Mouse (Mus musculus) urinary bladder, postnatal 10 days (tissue): ENCODE measurements around the gene Fam83g.

Experiments
- DNase-seq: peaks from one replicate; pipeline ENCODE4 v3.0.0; 2022; ENCODE audit warnings: low spot score

Fam83g gene

DNA sequence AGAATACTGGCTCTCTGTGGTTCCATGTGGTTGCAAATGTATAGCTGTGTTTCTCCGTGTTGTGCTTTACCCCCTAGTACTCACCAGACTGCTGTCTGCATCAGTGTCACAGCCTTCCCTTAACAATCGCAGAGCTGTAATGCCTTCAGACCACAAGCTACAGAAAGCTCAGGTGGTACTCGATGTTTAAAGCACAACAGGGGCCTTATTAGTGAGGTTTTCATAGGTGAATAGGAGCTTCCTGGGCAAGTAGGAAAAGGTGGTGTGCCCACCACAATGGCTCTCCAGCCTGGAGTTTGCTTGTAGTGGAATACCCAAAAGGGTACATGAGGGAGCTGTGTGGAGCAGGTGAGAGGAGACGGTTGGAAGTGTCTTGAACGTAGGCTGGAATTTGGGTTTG, 31.7 kb upstream of the Fam83g start:
- DNase-seq = no peak

GRCm38 (mm10) chr11:61652686-61653447, 31.0 kb upstream of the Fam83g start, which contains the start of gene Grap:
TSS of gene Grap (plus strand) at chr11:61653265.
- no peak for DNase-seq

DNA sequence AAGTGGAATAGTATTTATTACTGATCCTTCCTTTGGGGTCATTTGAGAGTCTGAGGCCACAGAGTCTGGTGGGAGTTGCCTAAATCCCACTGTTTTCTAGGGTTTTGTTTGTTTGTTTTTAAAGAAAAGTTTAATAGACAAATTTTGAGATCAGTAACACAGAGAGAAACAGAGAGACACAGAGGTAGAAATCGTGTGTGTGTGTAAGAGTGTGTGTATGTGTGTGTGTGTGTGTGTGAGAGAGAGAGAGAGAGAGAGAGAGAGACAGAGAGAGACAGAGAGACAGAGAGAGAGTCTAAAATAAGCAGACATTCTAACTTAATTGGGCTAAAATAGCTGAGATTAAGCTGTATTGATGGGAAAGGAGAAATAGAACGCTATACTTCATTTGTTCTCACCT, 30.3 kb upstream of the Fam83g start:
- no peak for DNase-seq

- DNase-seq = no peak
These were observed 29.0 kb upstream of the Fam83g start for GRCm38 (mm10) chr11:61654786-61655311.

GRCm38 (mm10) chr11:61655649-61656048, 28.2 kb upstream of the Fam83g start:
- DNase-seq = no peak

GRCm38 (mm10) chr11:61656148-61656850, 27.6 kb upstream of the Fam83g start:
- no peak for DNase-seq

GRCm38 (mm10) chr11:61657432-61657831, 26.5 kb upstream of the Fam83g start:
- no peak for DNase-seq

DNA sequence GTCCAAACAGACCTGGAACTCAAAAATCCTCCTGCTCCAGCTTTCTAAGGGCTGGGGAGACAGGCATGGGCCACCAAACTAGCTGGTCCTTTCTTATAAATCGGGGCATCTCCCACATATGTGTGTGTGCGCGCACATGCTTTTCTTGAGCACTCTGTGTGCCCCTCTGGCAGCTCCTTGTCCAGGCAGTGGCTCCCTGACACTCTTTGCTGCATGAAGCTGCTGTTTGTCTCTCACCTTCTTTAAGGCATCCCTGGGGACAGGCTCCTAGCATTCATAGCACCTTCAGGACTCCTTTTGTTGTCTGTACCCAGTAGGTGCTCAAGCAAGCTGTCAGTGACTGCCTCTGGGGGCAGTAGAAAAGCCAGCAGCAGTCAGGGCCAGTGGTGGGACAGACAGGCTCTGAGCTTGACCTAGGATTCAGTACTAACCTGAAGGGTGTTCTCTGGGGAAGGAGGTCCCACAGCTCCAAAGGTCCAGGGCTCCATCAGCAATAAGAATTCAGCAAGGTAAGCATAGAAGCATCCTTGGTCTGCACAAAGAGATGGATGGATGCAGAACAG, 25.4 kb upstream of the Fam83g start:
- DNase-seq = no peak

DNA sequence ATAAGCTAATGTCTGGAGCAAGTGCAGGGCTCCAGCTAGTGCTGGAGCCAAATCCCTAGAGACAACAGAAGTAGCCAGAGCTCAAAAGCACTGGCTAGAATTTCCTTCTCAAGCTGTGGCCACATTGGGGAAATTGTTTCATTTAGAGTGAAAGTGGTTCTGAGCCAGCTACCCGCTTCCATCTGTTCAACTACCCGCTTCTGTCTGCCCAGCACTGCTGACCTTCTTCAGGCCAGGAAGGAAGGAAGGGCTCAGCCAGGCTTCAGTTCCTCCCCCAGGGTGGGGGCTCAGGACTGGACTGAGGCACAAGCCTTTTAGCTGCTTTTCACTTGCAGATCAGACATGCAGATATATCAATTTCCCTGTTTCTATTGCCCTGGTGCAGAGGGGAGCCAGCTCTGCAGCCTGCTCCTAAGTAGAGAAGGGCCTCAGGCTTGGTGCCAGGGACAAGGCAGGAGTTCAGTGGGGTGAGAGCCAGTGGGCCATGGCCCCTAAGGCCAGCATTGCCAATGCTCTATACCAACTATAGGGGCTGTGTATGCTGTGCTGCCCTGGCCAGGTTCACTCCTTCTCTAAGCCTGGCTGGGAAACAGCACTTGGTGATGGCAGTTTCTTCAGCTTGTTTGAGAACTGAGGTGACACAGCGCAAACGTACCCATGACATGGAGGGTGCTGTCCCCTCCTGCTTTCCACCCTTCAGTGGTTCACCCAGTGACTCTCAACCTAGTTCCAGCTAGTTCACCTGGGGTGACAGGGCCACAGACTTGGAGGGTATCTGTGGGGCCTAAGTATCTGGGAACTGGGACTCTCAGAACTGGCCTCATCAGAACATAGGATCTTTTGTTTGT, 24.7 kb upstream of the Fam83g start:
- DNase-seq = no peak

- no peak for DNase-seq
These were observed 23.9 kb upstream of the Fam83g start for GRCm38 (mm10) chr11:61660001-61660400.

- DNase-seq = no peak
These were observed 23.0 kb upstream of the Fam83g start for GRCm38 (mm10) chr11:61660806-61661392.

DNA sequence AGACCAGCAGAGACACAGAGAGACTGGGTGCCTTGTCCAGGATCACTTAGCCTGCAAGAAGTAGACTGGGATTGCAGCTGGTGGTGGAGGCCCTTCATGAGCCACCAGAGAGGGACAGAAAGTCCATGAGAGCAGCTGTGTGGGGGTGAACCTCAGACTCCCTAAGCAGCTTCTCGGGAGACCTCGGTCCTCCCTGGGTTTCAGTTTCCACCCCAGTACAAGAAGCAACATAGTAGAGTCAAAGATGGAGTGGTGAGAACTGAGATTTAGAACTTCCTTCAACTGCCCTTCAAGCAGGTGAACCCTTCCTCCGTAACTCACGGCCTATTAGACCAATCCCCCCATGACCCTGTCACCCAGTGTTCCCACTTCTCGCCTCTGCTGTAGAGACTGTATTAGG, 21.7 kb upstream of the Fam83g start:
- DNase-seq = no peak

DNA sequence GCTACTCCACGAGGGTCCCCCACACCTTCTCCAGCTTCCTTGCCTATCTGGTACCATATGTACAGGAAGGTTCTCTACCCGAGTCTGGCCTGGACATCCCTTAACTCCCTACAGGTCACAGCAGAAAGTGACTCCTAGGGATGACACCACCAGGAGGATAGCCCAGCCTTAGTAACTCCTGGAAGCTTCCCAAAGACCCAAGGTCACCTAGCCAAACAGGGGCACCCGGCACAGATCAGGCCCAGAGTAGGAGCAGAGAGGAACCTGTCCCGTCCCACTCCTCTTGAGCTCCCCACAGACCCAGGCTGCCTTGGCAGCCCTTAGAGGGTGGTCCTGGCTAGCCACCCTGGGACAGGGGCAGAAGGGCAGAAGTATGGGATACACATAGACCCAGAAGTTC, 18.5 kb upstream of the Fam83g start:
- no peak for DNase-seq

DNA sequence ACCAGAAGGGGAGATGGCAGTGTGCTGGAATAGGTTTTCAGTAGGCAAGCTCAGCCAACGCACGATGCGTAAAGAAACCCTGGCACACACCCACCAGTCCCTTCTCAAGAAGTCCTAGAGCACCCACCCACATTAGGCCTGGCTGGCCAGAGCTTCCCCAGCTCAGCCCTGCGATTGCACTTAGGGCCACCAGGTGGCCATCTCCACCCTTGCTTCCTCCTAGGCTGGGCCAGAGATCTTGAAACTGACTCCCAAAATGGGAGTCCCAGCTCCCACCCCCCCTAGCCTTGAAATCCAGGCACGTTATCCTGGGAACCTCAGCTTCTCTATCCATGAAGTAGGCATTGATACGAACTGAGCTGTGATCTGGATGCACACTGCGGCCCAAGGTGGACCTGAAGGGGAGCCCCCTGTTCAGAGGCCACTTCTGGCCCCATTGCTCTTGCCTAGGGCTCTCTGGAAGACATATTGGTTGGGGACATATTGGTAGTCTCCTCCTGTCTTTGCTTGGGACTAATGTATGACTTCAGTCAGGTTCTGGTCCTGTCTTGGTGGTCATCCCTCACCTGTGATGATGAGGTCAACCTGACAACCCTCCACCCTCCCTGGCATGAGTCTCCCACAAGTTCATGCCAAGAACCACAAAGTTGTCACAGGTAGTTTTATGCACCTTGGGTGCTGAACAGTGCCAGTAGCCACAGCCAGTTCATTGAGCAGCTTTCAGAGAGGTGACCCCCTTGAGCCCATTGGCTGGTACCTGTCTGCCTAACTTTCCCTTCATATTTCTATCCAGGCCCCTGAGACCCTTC, 17.7 kb upstream of the Fam83g start:
- no peak for DNase-seq

DNA sequence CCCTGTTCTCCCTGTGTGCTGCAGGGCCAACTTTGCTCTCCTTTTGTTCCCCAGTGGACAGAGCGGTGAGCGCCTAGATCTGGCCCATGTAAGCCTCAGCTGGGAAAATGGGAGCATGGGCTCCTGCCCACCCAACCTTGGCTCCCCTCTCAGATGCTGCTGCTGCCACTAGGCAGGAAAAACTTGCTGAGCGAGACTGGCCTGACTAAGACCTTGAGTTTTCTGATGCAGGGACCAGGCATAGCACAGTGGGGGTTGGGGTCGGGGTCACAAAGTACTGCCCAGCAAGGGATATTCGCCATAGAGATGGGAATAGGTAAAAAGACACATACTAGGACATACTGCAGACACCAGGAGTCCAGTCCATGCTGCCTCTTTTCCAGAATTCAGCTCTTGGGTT, 16.6 kb upstream of the Fam83g start:
- DNase-seq = no peak

- DNase-seq = no peak
These were observed 16.1 kb upstream of the Fam83g start for GRCm38 (mm10) chr11:61667782-61668181.

DNA sequence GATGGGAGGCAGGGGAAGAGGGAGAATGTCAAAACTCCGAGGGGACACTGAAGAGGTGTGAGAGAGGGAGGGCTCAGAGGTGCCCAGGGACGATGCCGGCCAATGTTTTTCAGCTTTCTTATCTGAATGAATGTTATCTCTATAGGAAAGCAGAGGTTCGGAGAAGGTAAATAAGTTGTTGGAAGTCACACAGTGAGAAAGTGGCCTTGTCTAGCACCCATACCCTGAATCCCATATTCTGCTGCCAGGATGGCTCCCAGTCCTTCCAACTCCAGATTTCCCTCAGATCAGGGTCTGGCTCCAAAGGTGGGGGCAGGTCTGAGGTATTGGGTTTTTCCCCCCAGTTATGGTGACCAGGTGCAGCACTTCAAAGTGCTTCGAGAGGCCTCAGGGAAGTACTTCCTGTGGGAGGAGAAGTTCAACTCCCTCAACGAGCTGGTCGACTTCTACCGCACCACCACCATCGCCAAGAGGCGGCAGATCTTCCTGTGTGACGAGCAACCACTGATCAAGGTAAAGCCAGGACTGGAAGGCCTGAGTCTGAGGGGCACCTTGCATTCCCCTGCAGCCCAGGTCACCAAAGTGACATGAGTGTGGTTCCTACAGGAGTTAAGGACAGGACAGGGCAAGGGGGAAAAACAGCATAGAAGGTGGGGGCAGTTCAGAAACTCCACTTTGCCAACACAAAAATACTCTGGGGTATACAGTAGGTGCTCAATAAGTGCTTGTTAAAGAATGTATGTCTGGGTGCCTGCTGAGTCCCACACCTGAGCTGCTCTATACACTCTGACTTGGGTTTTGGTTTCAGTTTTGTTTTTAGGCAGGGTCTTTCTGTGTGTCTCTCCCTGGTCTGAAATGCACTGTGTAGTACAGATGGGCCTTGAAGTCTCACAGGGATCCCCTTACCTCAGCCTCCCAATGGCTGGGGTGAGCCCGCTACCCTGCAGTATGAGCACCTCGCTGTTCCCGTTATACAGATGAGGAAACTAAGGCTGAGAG, 14.1 kb upstream of the Fam83g start:
- DNase-seq = no peak

DNA sequence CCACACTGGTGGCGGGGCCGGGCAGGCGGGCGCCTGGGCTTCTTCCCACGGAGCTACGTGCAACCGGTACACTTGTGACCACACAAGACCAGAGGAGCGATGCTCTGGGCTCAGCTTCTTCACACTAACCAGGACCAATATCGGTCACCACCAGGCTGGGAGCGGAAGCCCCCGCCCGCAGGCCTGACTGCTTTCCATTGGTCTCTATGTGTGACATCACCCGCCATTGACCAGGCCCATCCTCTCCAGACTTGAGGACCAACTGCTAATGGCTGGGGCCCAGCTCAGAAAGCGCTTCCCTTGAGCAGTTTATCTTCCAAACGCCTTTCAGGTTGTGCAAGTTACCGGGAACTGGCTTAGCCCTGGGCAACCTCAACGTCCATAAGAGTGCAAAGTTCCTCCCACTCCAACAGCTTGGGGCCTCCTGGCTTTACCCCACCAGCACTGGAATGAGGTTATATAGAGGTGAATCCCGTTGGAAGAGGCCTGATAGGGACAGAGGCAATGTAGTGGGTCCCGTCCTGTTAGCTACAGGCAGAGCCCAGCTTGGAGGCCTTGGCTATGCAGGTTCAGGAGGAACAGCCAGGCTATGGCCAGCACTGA, 12.0 kb upstream of the Fam83g start:
- DNase-seq = no peak

DNA sequence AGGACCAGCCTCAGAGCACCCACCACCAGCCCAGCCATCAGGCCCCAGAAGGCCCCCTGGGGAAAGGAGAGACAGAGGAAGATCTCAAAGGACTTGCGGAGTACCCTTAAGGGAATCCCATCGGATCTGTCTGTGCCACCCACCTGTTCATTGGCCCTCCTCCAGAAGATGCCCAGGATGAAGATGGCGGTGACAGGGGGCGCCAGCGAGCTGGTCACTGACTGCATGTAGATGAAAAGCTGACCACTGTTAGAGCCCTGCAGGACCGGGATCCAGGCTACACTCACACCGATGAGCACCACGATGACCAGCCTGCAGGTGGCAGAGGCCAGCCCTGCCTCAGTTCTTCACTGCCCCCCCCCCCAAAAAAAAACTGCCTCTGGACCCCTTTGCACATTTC, 10.2 kb upstream of the Fam83g start:
- DNase-seq = no peak
